In genomic region chr2:125598958-125599357, GRCm38 (mm10) we compare ENCODE assay signal across 26 mouse cellular contexts. TPM values are rescaled to one million over a fixed set of nuclear protein-coding genes. Genes with fewer than 3 reads are reported as not detected.
DNase-seq lines count a peak whose midpoint lies in the region; ATAC-seq and TF ChIP-seq lines count a peak whose summit lies in the region.
"Had no signal": no experiment of that assay in that cellular context is flagged by ENCODE, and none has a peak within 500 bp of the region (broad histone marks: within the 10 kb centered on the region; RNA-seq: fewer than 3 reads in every experiment).

No protein-coding gene starts in this region.

- peaks cover 15% of the 10 kb centered on the region; the same call in 1 of the 2 replicates for H3K36me3 ChIP-seq in kidney, postnatal 0 days (ENCODE audit: insufficient read depth, low read length)
- peaks cover 90% of the 10 kb centered on the region for H3K36me3 ChIP-seq in kidney, embryonic 15.5 days
- H3K36me3 ChIP-seq: hindbrain, embryonic 15.5 days had no signal

- H3K4me3 ChIP-seq in gastrocnemius, adult 2 months: no peak overlapping the region
- H3K4me3 ChIP-seq in kidney, postnatal 0 days (replicated peaks; ENCODE audit: low read depth, low read length): no peak overlapping the region
- no peak overlapping the region for H3K4me3 ChIP-seq in kidney, embryonic 15.5 days (replicated peaks)
- H3K4me3 ChIP-seq: embryonic facial prominence, embryonic 12.5 days; embryonic facial prominence, embryonic 15.5 days; heart, embryonic 10.5 days; heart, embryonic 13.5 days; hindbrain, embryonic 12.5 days; hindbrain, embryonic 15.5 days had no signal

- no peak for TF ChIP-seq CTCF in gastrocnemius, adult 2 months (IDR thresholded peaks at IDR 0.05)
- TF ChIP-seq CTCF in kidney, postnatal 0 days (IDR thresholded peaks at IDR 0.05; ENCODE audit: low read depth): no peak

- H3K9me3 ChIP-seq in kidney, postnatal 0 days (replicated peaks; ENCODE audit: low read length): no peaks in the 10 kb centered on the region
- no peaks in the 10 kb centered on the region for H3K9me3 ChIP-seq in kidney, embryonic 15.5 days (replicated peaks)
- H3K9me3 ChIP-seq: embryonic facial prominence, embryonic 12.5 days; embryonic facial prominence, embryonic 15.5 days; heart, embryonic 10.5 days; heart, embryonic 13.5 days; hindbrain, embryonic 12.5 days; hindbrain, embryonic 15.5 days had no signal

- DNase-seq in gastrocnemius, adult 2 months: peak; percentile 34
- DNase-seq in gastrocnemius, adult 8-10 months (ENCODE audit: low spot score in 2 of 2): no peak
- no peak for DNase-seq in kidney, postnatal 0 days (ENCODE audit: low spot score)
- peak; percentile 38 for DNase-seq in Muller cell, postnatal 12 days (ENCODE audit: inconsistent ontology term)
- peak; percentile 6 for DNase-seq in NIH3T3 (ENCODE audit: low read depth)
- DNase-seq in ovary, postnatal 36 days (ENCODE audit: low spot score): no peak
- DNase-seq: adrenal gland, adult 8-10 months; adrenal gland, postnatal 36 days; cerebellum, adult 11 months; cerebellum, adult 2 months; cerebellum, adult 9-11 months; cerebellum, postnatal 25 days; gastrocnemius, postnatal 10 days; gastrocnemius, postnatal 36 days; heart, postnatal 14 days had no signal

- ATAC-seq in kidney, postnatal 0 days (replicated peaks; ENCODE audit: low FRiP score, low read depth): no peak
- ATAC-seq in kidney, embryonic 15.5 days (replicated peaks; ENCODE audit: low FRiP score): no peak
- ATAC-seq in monocyte, adult 5-6 weeks (replicated peaks; ENCODE audit: insufficient number of reproducible peaks, low FRiP score, low TSS enrichment, poor library complexity, severe bottlenecking): no peak
- ATAC-seq: CD4-positive, CD25-positive, alpha-beta regulatory T cell, adult 4 months; forebrain, embryonic 14.5 days; intestine, postnatal 0 days had no signal

- intact Hi-C loops in gastrocnemius, adult 2 months (cut with DNase I): no loop called here

- H3K4me1 ChIP-seq in kidney, postnatal 0 days (replicated peaks; ENCODE audit: insufficient read depth, low read length): no peaks in the 10 kb centered on the region
- H3K4me1 ChIP-seq in kidney, embryonic 15.5 days: no peaks in the 10 kb centered on the region
- H3K4me1 ChIP-seq: embryonic facial prominence, embryonic 12.5 days; embryonic facial prominence, embryonic 15.5 days; heart, embryonic 10.5 days; hindbrain, embryonic 12.5 days; hindbrain, embryonic 15.5 days had no signal

- H3K4me2 ChIP-seq in kidney, postnatal 0 days (ENCODE audit: low read length): no peak overlapping the region
- no peak overlapping the region for H3K4me2 ChIP-seq in kidney, embryonic 15.5 days
- H3K4me2 ChIP-seq: embryonic facial prominence, embryonic 12.5 days; embryonic facial prominence, embryonic 15.5 days; heart, embryonic 13.5 days; hindbrain, embryonic 12.5 days; hindbrain, embryonic 15.5 days had no signal

- H3K27me3 ChIP-seq in kidney, postnatal 0 days (ENCODE audit: insufficient read depth, low read length): no peaks in the 10 kb centered on the region
- H3K27me3 ChIP-seq in kidney, embryonic 15.5 days: no peaks in the 10 kb centered on the region
- H3K27me3 ChIP-seq: embryonic facial prominence, embryonic 12.5 days; embryonic facial prominence, embryonic 15.5 days; heart, embryonic 13.5 days; hindbrain, embryonic 12.5 days; hindbrain, embryonic 15.5 days had no signal

- 77% methylated on average over 4 of the region's 4 CpGs for WGBS in kidney, postnatal 0 days
- WGBS in kidney, embryonic 15.5 days: 85% methylated on average over 4 of the region's 4 CpGs

- peak overlapping the region; percentile 64 for H3K27ac ChIP-seq in gastrocnemius, adult 2 months
- H3K27ac ChIP-seq in kidney, postnatal 0 days: no peak overlapping the region
- H3K27ac ChIP-seq in kidney, embryonic 15.5 days: no peak overlapping the region
- H3K27ac ChIP-seq: embryonic facial prominence, embryonic 12.5 days; embryonic facial prominence, embryonic 15.5 days; heart, embryonic 10.5 days; heart, embryonic 13.5 days; hindbrain, embryonic 12.5 days; hindbrain, embryonic 15.5 days had no signal

- 0 out of 2 replicates have a peak overlapping the region, but pooled peaks have one; percentile 2 for H3K9ac ChIP-seq in kidney, postnatal 0 days (ENCODE audit: low read depth, low read length)
- no peak overlapping the region for H3K9ac ChIP-seq in kidney, embryonic 15.5 days
- H3K9ac ChIP-seq: embryonic facial prominence, embryonic 12.5 days; embryonic facial prominence, embryonic 15.5 days; heart, embryonic 13.5 days; hindbrain, embryonic 12.5 days; hindbrain, embryonic 15.5 days had no signal

RNA-seq across cellular contexts. Expression of gene Cep152, which starts 26.0 kb away (rescaled TPM):
- total RNA-seq in gastrocnemius, adult 2 months (2021): 1 to 10 TPM; 1.2 to 1.4 TPM
- total RNA-seq in gastrocnemius, adult 8-10 months (2022): 1 to 10 TPM in 1 of 4 experiments, under 1 TPM in 3; 0.58 to 1.0 (median 0.78) TPM
- 2.4 and 3.4 TPM in 2 replicates for polyA plus RNA-seq in kidney, postnatal 0 days (2015; fragmentation: Nextera tagmentation; extraction: Ambion mirVana)
- polyA plus RNA-seq in kidney, embryonic 15.5 days (2015; fragmentation: Nextera tagmentation; extraction: Ambion mirVana): 7.7 and 8.1 TPM in 2 replicates
- 13.1 to 17.5 TPM (median 16.3 TPM) in 3 replicates for total RNA-seq in monocyte, adult 5-6 weeks (2017)

Comparison
In these comparisons a context has a peak if more than half of its experiments do, and no peak if none do; other contexts are left out.
1. DNase-seq: peak in gastrocnemius, adult 2 months (single experiment), Muller cell, postnatal 12 days (single experiment) and NIH3T3 (single experiment); none in gastrocnemius, adult 8-10 months (0 of 2), kidney, postnatal 0 days (single experiment) and ovary, postnatal 36 days (single experiment).